Mouse (Mus musculus) ES-E14 (cell line): ENCODE results near the gene Ablim1.

Experiments used
- CHD2 ChIP-seq: IDR thresholded peaks from 2 replicates; pipeline ENCODE4 v1.6.1; 2014; ENCODE audit warnings: mild to moderate bottlenecking, low read depth, low read length, inconsistent platforms
- MAFK ChIP-seq: IDR thresholded peaks from 2 replicates; pipeline ENCODE4 v1.6.1; 2014; ENCODE audit warnings: mild to moderate bottlenecking, low read depth, low read length, inconsistent platforms; ENCODE audit not compliant: insufficient read depth
- ZNF384 ChIP-seq: IDR thresholded peaks from 2 replicates; pipeline ENCODE4 v1.6.1; 2012; ENCODE audit warnings: low read depth, low read length, inconsistent platforms

GRCm38 (mm10) chr19:57140071-57140470 is 174.6 kb downstream of the Ablim1 start:
- TF ChIP-seq CHD2: no peak
- no peak for TF ChIP-seq ZNF384
- no peak for TF ChIP-seq MAFK
